Mouse (Mus musculus): Measurements from ENCODE around the gene Snx21. TPM values are rescaled to one million over a fixed set of nuclear protein-coding genes. Genes with fewer than 3 reads are reported as not detected.

Snx21 gene
- polyA plus RNA-seq, 1 experiment from 2014 or later: 9.9 TPM

DNA sequence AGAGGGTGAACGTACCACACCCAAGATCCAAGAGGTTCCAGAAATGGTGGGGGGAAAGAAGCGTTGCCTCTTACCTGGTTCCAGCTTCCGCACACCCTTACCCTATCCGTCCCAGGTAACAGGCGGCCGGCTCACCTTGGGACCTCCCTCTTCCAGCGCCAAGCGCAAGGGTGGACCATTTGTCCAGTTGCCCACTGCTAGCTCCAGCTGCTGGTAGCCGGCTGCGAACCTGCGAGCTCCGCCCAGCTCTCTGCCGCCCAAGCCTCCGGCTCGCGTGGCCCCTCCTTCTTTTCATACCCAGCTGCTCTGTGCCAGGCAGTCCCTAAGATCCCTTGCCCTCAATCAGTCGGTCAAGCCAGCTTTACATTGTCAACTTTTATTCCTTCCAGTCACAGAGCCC is 8.8 kb upstream of the Snx21 start:
- Histone ChIP-seq H3K27ac (replicated peaks; ENCODE audit: low read depth, low read length) (no peak overlapping the region), H3K4me3 (ENCODE audit: low read depth, low read length) (no peak overlapping the region), H3K4me2 (ENCODE audit: low read depth, severe bottlenecking) (no peak overlapping the region), H3K36me3 (ENCODE audit: control insufficient read depth, insufficient read depth, low read length) (peaks cover 5% of the 10 kb centered on the region; the same call in 1 of the 2 replicates), H3K9me3 (ENCODE audit: control insufficient read depth, low read length) (no peaks in the 10 kb centered on the region), H3K27me3 (ENCODE audit: control insufficient read depth, insufficient read depth, low read length) (no peaks in the 10 kb centered on the region), H3K9ac (ENCODE audit: low read length) (no peak overlapping the region), H3K4me1 (ENCODE audit: control insufficient read depth, insufficient read depth, low read length) (no peaks in the 10 kb centered on the region)
- ATAC-seq (ENCODE audit: insufficient number of reproducible peaks, low FRiP score, low TSS enrichment, low read depth): no peak
- WGBS: 63% methylated on average over 17 of the region's 17 CpGs
- no peak for DNase-seq (ENCODE audit: low spot score)

DNA sequence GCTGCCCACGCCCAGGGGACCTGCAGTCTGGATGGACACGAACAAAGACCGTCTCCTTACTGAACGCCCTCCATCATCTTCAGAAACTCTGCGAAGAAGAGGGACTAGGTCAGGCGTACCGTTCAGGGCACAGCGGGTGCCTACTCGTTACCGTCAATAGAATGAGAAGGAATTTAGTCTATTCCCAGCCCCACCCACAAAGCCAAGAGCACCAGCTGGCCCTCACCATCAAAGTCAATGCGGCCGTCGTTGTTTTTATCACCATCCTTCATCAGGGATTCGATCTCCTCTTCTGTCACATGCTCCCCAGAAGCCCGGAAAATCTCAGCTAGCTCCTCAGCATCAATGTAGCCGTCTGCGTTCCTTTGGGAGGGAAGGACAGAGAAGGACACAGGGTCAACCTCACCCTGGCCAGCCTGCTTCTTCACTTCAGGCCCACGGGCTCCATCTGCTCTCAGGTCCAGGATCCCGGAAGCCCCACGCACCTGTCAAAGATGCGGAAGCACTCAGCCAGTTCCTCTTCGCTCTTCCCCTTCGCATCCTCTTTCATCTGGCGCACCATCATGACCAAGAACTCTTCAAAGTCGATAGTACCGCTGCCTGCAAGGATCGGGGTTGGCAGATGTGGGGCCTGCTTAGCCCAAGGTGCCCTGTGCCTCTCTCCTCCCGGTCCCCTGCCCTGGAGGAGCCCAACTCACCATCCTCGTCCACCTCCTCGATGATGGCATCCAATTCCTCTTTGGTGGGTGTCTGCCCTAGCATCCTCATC is 8.2 kb upstream of the Snx21 start:
- 79% methylated on average over 30 of the region's 30 CpGs for WGBS
- no peak for ATAC-seq (ENCODE audit: insufficient number of reproducible peaks, low FRiP score, low TSS enrichment, low read depth)

GRCm38 (mm10) chr2:164778015-164778287 is 7.7 kb upstream of the Snx21 start:
- Histone ChIP-seq H3K9me3 (ENCODE audit: control insufficient read depth, low read length) (no peaks in the 10 kb centered on the region), H3K4me3 (ENCODE audit: low read depth, low read length) (no peak overlapping the region), H3K27me3 (ENCODE audit: control insufficient read depth, insufficient read depth, low read length) (no peaks in the 10 kb centered on the region), H3K9ac (ENCODE audit: low read length) (no peak overlapping the region), H3K27ac (replicated peaks; ENCODE audit: low read depth, low read length) (no peak overlapping the region), H3K36me3 (ENCODE audit: control insufficient read depth, insufficient read depth, low read length) (no peaks in the 10 kb centered on the region), H3K4me1 (ENCODE audit: control insufficient read depth, insufficient read depth, low read length) (no peaks in the 10 kb centered on the region), H3K4me2 (ENCODE audit: low read depth, severe bottlenecking) (no peak overlapping the region)
- DNase-seq (ENCODE audit: low spot score) (no peak), ATAC-seq (ENCODE audit: insufficient number of reproducible peaks, low FRiP score, low TSS enrichment, low read depth) (no peak)
- WGBS: 93% methylated on average over 11 of the region's 11 CpGs

More for the DNA sequence above, 8.2 kb upstream of the Snx21 start:
- Histone ChIP-seq H3K9ac (ENCODE audit: low read length) (no peak overlapping the region), H3K27me3 (ENCODE audit: control insufficient read depth, insufficient read depth, low read length) (no peaks in the 10 kb centered on the region), H3K9me3 (ENCODE audit: control insufficient read depth, low read length) (no peaks in the 10 kb centered on the region), H3K36me3 (ENCODE audit: control insufficient read depth, insufficient read depth, low read length) (no peaks in the 10 kb centered on the region), H3K27ac (replicated peaks; ENCODE audit: low read depth, low read length) (no peak overlapping the region), H3K4me2 (ENCODE audit: low read depth, severe bottlenecking) (no peak overlapping the region), H3K4me1 (ENCODE audit: control insufficient read depth, insufficient read depth, low read length) (no peaks in the 10 kb centered on the region), H3K4me3 (ENCODE audit: low read depth, low read length) (no peak overlapping the region)
- DNase-seq (ENCODE audit: low spot score): no peak

DNA sequence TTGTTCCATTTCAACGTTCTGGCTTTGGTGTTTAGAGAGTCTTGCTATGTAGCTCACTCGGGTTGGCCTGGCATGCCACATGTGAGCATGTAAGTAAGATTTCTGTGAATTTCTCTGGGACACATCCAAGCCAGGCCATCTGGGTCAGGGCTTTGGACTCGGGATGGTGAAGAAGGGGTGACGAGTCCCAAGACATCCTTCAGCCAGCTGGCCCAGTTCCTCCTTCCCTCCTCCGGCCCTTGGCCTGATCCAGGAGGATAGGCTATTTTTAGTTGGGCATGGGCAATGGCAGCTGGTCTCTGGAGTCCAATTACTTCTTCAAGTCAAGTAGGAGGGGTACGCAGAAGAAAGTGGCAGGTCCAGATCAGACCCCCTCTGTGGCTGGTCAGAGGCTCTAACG is 6.8 kb upstream of the Snx21 start:
- H3K4me1 ChIP-seq (ENCODE audit: control insufficient read depth, insufficient read depth, low read length): no peaks in the 10 kb centered on the region
- H3K4me3 ChIP-seq (ENCODE audit: low read depth, low read length): no peak overlapping the region
- ATAC-seq (ENCODE audit: insufficient number of reproducible peaks, low FRiP score, low TSS enrichment, low read depth) (no peak), DNase-seq (ENCODE audit: low spot score) (no peak)
- WGBS: 90% methylated on average over 7 of the region's 7 CpGs
- H3K27ac ChIP-seq (replicated peaks; ENCODE audit: low read depth, low read length): no peak overlapping the region
- no peak overlapping the region for H3K4me2 ChIP-seq (ENCODE audit: low read depth, severe bottlenecking)
- H3K9me3 ChIP-seq (ENCODE audit: control insufficient read depth, low read length): no peaks in the 10 kb centered on the region
- no peak overlapping the region for H3K9ac ChIP-seq (ENCODE audit: low read length)
- no peaks in the 10 kb centered on the region for H3K36me3 ChIP-seq (ENCODE audit: control insufficient read depth, insufficient read depth, low read length)
- H3K27me3 ChIP-seq (ENCODE audit: control insufficient read depth, insufficient read depth, low read length): no peaks in the 10 kb centered on the region

GRCm38 (mm10) chr2:164779481-164780086 is 6.0 kb upstream of the Snx21 start, which contains the start of gene Tnnc2:
Tnnc2 (minus strand) TSS chr2:164779967.
- Histone ChIP-seq H3K9me3 (ENCODE audit: control insufficient read depth, low read length) (no peaks in the 10 kb centered on the region), H3K4me1 (ENCODE audit: control insufficient read depth, insufficient read depth, low read length) (no peaks in the 10 kb centered on the region), H3K9ac (ENCODE audit: low read length) (no peak within 1 kb of the TSS), H3K27me3 (ENCODE audit: control insufficient read depth, insufficient read depth, low read length) (no peaks in the 10 kb centered on the region), H3K36me3 (ENCODE audit: control insufficient read depth, insufficient read depth, low read length) (no peaks in the 10 kb centered on the region), H3K27ac (replicated peaks; ENCODE audit: low read depth, low read length) (no peak within 1 kb of the TSS), H3K4me2 (ENCODE audit: low read depth, severe bottlenecking) (no peak within 1 kb of the TSS), H3K4me3 (ENCODE audit: low read depth, low read length) (no peak within 1 kb of the TSS)
- WGBS: 76% methylated on average over 8 of the region's 8 CpGs
- no peak for ATAC-seq (ENCODE audit: insufficient number of reproducible peaks, low FRiP score, low TSS enrichment, low read depth)
- no peak for DNase-seq (ENCODE audit: low spot score)

- DNase-seq (ENCODE audit: low spot score) (no peak), ATAC-seq (ENCODE audit: insufficient number of reproducible peaks, low FRiP score, low TSS enrichment, low read depth) (no peak)
- no peaks in the 10 kb centered on the region for H3K9me3 ChIP-seq (ENCODE audit: control insufficient read depth, low read length)
- H3K4me3 ChIP-seq (ENCODE audit: low read depth, low read length): no peak overlapping the region
- no peaks in the 10 kb centered on the region for H3K36me3 ChIP-seq (ENCODE audit: control insufficient read depth, insufficient read depth, low read length)
- no peak overlapping the region for H3K9ac ChIP-seq (ENCODE audit: low read length)
- no peaks in the 10 kb centered on the region for H3K4me1 ChIP-seq (ENCODE audit: control insufficient read depth, insufficient read depth, low read length)
- no peak overlapping the region for H3K27ac ChIP-seq (replicated peaks; ENCODE audit: low read depth, low read length)
- no peaks in the 10 kb centered on the region for H3K27me3 ChIP-seq (ENCODE audit: control insufficient read depth, insufficient read depth, low read length)
- H3K4me2 ChIP-seq (ENCODE audit: low read depth, severe bottlenecking): no peak overlapping the region
- 83% methylated on average over 4 of the region's 4 CpGs for WGBS
These were observed 3.7 kb upstream of the Snx21 start for GRCm38 (mm10) chr2:164781876-164782275.

- Histone ChIP-seq H3K27ac (replicated peaks; ENCODE audit: low read depth, low read length) (no peak overlapping the region), H3K4me2 (ENCODE audit: low read depth, severe bottlenecking) (no peak overlapping the region), H3K9ac (ENCODE audit: low read length) (no peak overlapping the region), H3K27me3 (ENCODE audit: control insufficient read depth, insufficient read depth, low read length) (no peaks in the 10 kb centered on the region), H3K4me1 (ENCODE audit: control insufficient read depth, insufficient read depth, low read length) (0 out of 2 replicates have a peak, but pooled peaks cover 2% of the 10 kb centered on the region), H3K36me3 (ENCODE audit: control insufficient read depth, insufficient read depth, low read length) (no peaks in the 10 kb centered on the region), H3K9me3 (ENCODE audit: control insufficient read depth, low read length) (no peaks in the 10 kb centered on the region), H3K4me3 (ENCODE audit: low read depth, low read length) (no peak overlapping the region)
- DNase-seq (ENCODE audit: low spot score) (no peak), ATAC-seq (ENCODE audit: insufficient number of reproducible peaks, low FRiP score, low TSS enrichment, low read depth) (no peak)
- WGBS: 74% methylated on average over 7 of the region's 7 CpGs
These were observed 1.6 kb upstream of the Snx21 start for GRCm38 (mm10) chr2:164783926-164784581.

DNA sequence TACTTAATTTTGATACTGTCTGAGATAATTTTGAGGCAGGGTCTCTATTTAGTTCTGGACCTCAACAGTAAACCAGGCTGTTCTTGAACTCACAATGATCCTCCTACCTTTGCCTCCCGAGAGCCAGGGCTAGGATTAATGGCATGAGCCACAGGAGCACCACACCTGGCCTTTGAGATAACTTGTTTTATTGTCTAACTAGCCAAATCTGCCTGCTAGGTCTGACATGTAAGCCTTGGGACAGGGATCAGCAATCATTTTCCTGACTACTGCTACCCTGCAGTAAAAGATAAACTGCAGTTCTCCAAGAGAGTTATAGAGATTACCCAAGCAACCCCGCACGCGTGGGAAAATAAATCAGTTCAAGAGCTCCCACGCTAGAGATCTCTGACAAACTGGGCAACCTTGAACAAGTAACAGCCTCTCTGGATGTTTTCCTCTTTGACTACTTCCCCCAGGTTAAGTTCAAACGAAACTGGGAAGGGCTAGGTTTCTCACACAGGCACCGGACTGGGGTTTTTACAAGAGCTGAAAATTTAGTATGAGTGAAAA is 678 bp upstream of the Snx21 start:
- Histone ChIP-seq H3K9ac (ENCODE audit: low read length) (peak overlapping the region; percentile 68), H3K4me1 (ENCODE audit: control insufficient read depth, insufficient read depth, low read length) (0 out of 2 replicates have a peak, but pooled peaks cover 2% of the 10 kb centered on the region), H3K9me3 (ENCODE audit: control insufficient read depth, low read length) (no peaks in the 10 kb centered on the region), H3K4me2 (ENCODE audit: low read depth, severe bottlenecking) (peak overlapping the region; percentile 93), H3K36me3 (ENCODE audit: control insufficient read depth, insufficient read depth, low read length) (no peaks in the 10 kb centered on the region), H3K27ac (replicated peaks; ENCODE audit: low read depth, low read length) (no peak overlapping the region), H3K4me3 (ENCODE audit: low read depth, low read length) (peak overlapping the region; percentile 64), H3K27me3 (ENCODE audit: control insufficient read depth, insufficient read depth, low read length) (no peaks in the 10 kb centered on the region)
- ATAC-seq (ENCODE audit: insufficient number of reproducible peaks, low FRiP score, low TSS enrichment, low read depth) (no peak), DNase-seq (ENCODE audit: low spot score) (no peak)
- WGBS: 14% methylated on average over 7 of the region's 7 CpGs

Measured in limb, embryonic 11.5 days (tissue).